Mouse (Mus musculus) stomach, postnatal 0 days (tissue): ENCODE measurements around the gene Atp2b2. TPM values are rescaled to one million over a fixed set of nuclear protein-coding genes. Genes with fewer than 3 reads are reported as not detected.

Experiments used
- ATAC-seq: fragments of 200-750 bp; cut with Nextera tagmentation; 2 replicates; pipeline ENCODE4 v1.8.0; 2017; ENCODE audit not compliant: low FRiP score, low TSS enrichment
- DNase-seq: peaks from one replicate; pipeline ENCODE4 v3.0.0-alpha.2; 2016; ENCODE audit warnings: low spot score
- H3K27ac ChIP-seq: fragments of 300-500 bp; sonication (generic); replicated peaks from 2 replicates; pipeline ENCODE4 v1.5.1; 2014; ENCODE audit warnings: mild to moderate bottlenecking, control low read depth
- H3K27me3 ChIP-seq: fragments of 300-500 bp; sonication (generic); 2 replicates; pipeline ENCODE4 v1.6.1; 2014; ENCODE audit warnings: low read length; ENCODE audit not compliant: control insufficient read depth, insufficient read depth
- H3K36me3 ChIP-seq: fragments of 300-500 bp; sonication (generic); 2 replicates; pipeline ENCODE4 v1.6.1; 2014; ENCODE audit warnings: low read length, mixed read lengths; ENCODE audit not compliant: control insufficient read depth, insufficient read depth
- H3K4me1 ChIP-seq: fragments of 300-500 bp; sonication (generic); replicated peaks from 2 replicates; pipeline ENCODE4 v1.6.1; 2014; ENCODE audit warnings: antibody characterized with exemption; ENCODE audit not compliant: control insufficient read depth, insufficient read depth
- H3K4me2 ChIP-seq: fragments of 300-500 bp; sonication (generic); replicated peaks from 2 replicates; pipeline ENCODE4 v1.6.1; 2014; ENCODE audit warnings: low read depth, mild to moderate bottlenecking, control low read depth, moderate library complexity
- H3K4me3 ChIP-seq: fragments of 300-500 bp; sonication (generic); 2 replicates; pipeline ENCODE4 v1.5.1; 2014; ENCODE audit warnings: low read depth, low read length, control low read depth
- H3K9ac ChIP-seq: fragments of 300-500 bp; sonication (generic); 2 replicates; pipeline ENCODE4 v1.6.1; 2014; ENCODE audit warnings: mild to moderate bottlenecking, low read length, control low read depth, mixed read lengths
- H3K9me3 ChIP-seq: fragments of 300-500 bp; sonication (generic); 2 replicates; pipeline ENCODE4 v1.6.1; 2016; ENCODE audit warnings: low read length; ENCODE audit not compliant: control insufficient read depth
- CTCF ChIP-seq: IDR thresholded peaks from 2 replicates; pipeline ENCODE4 v1.5.1; 2016; ENCODE audit warnings: antibody characterized with exemption, low read depth, mild to moderate bottlenecking, moderate library complexity
- EP300 ChIP-seq: optimal IDR thresholded peaks from 2 replicates; pipeline ENCODE3; 2016; ENCODE audit warnings: antibody characterized with exemption
- WGBS: fragments of 180-500 bp; shearing (Covaris S2); extraction: QIAGEN DNeasy Blood & Tissue Kit; methylation state at CpG from one replicate; pipeline ENCODE4 v1.1.7; 2014; 5-methylcytosine and 5-hydroxymethylcytosine counted together
- polyA plus RNA-seq: library from polyadenylated mRNA; unstranded; fragments of >200 nt; fragmentation: Nextera tagmentation; extraction: Ambion mirVana; gene quantifications from 2 replicates; pipeline ENCODE4 v1.2.1, GENCODE M21; 2015

Atp2b2 gene
- 0.33 and 0.35 TPM in 2 replicates for polyA plus RNA-seq

- Histone ChIP-seq H3K27me3 (peaks cover 7% of the 10 kb centered on the region; the same call in 1 of the 2 replicates), H3K9ac (no peak within 1 kb of the TSS)
Observed at GRCm38 (mm10) chr6:114042332-114042731, at the start of gene Atp2b2. Gene Atp2b2 (minus strand): TSS chr6:114042613.

DNA sequence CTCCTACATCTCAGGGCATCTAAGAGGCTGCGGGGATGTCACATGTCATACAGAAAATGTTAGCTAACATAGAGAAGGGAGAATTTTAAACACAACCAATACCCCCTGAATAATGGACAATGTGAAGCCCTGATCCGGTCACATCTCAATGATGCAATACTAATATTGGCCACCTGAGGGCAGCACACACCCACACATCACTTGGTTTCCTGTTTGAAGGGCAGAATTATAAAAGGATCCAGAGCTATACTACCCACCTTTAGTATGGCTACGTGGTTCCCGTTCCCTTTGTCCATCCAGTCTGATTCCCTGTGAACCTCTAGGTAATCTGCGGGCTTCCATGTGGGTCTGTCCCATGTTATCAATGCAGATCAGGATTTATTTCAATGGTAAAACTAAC lies 47.2 kb upstream of the Atp2b2 start:
- DNase-seq: peak; percentile 64
- H3K36me3 ChIP-seq: no peaks in the 10 kb centered on the region
- no peaks in the 10 kb centered on the region for H3K4me1 ChIP-seq
- H3K4me2 ChIP-seq: no peak overlapping the region
- H3K27me3 ChIP-seq: no peaks in the 10 kb centered on the region
- H3K9ac ChIP-seq: no peak overlapping the region
- TF ChIP-seq CTCF: peak; percentile 92
- TF ChIP-seq EP300: no peak
- no peak for ATAC-seq
- no peaks in the 10 kb centered on the region for H3K9me3 ChIP-seq
- 18% methylated on average over 5 of the region's 5 CpGs for WGBS
- H3K4me3 ChIP-seq: no peak overlapping the region
- no peak overlapping the region for H3K27ac ChIP-seq

More at GRCm38 (mm10) chr6:114042332-114042731, at the start of gene Atp2b2:
- Histone ChIP-seq H3K4me3 (peak within 1 kb of the TSS; percentile 26; the same call in 1 of the 2 replicates), H3K27ac (no peak within 1 kb of the TSS), H3K4me1 (no peaks in the 10 kb centered on the region), H3K36me3 (no peaks in the 10 kb centered on the region), H3K4me2 (peak within 1 kb of the TSS; percentile 43), H3K9me3 (no peaks in the 10 kb centered on the region)
- WGBS: 12% methylated on average over 12 of the region's 12 CpGs
- no peak for ATAC-seq
- TF ChIP-seq EP300: no peak
- TF ChIP-seq CTCF: no peak
- no peak for DNase-seq

DNA sequence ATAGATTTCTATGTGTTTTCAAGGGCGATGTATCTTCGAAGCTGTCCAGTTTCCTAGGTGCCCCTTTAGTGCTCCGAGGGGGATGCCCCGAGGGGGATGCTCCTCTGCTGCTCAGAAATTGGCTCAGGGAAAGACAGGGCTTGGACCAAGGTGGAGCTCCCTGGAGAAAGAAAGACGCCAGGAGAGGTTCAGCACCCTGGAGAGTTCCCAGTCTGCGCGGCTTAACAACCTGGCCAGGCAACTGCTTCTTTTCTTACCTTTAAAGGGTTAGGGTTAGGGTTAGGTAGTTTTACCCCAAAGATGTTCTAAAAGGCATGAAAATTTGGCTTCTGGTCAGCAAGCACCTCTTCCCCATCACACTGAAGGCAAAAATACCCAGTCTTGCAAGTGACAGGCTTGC lies 44.7 kb upstream of the Atp2b2 start:
- 23% methylated on average over 7 of the region's 7 CpGs for WGBS
- no peak overlapping the region for H3K27ac ChIP-seq

GRCm38 (mm10) chr6:114078556-114078955 lies 36.1 kb upstream of the Atp2b2 start:
- no peaks in the 10 kb centered on the region for H3K36me3 ChIP-seq
- no peak for DNase-seq
- H3K4me1 ChIP-seq: no peaks in the 10 kb centered on the region
- H3K9ac ChIP-seq: no peak overlapping the region
- no peak for ATAC-seq
- no peak overlapping the region for H3K4me3 ChIP-seq
- H3K4me2 ChIP-seq: no peak overlapping the region
- no peaks in the 10 kb centered on the region for H3K9me3 ChIP-seq
- no peaks in the 10 kb centered on the region for H3K27me3 ChIP-seq
- no peak for TF ChIP-seq CTCF
- TF ChIP-seq EP300: no peak
- no peak overlapping the region for H3K27ac ChIP-seq

More for the DNA sequence above, 44.7 kb upstream of the Atp2b2 start:
- H3K4me3 ChIP-seq: no peak overlapping the region
- TF ChIP-seq CTCF (no peak), EP300 (no peak)
- no peak overlapping the region for H3K4me2 ChIP-seq
- H3K9me3 ChIP-seq: no peaks in the 10 kb centered on the region
- DNase-seq (peak; percentile 71), ATAC-seq (no peak)
- no peaks in the 10 kb centered on the region for H3K36me3 ChIP-seq
- H3K9ac ChIP-seq: no peak overlapping the region
- no peaks in the 10 kb centered on the region for H3K27me3 ChIP-seq
- no peaks in the 10 kb centered on the region for H3K4me1 ChIP-seq

- Histone ChIP-seq H3K4me3 (no peak overlapping the region), H3K27ac (no peak overlapping the region), H3K4me2 (no peak overlapping the region), H3K4me1 (no peaks in the 10 kb centered on the region), H3K9ac (no peak overlapping the region), H3K27me3 (no peaks in the 10 kb centered on the region), H3K36me3 (no peaks in the 10 kb centered on the region), H3K9me3 (no peaks in the 10 kb centered on the region)
- ATAC-seq (no peak), DNase-seq (no peak)
- TF ChIP-seq CTCF: peak; percentile 52; the same call in 1 of the 2 replicates
- no peak for TF ChIP-seq EP300
- 48% methylated on average over 3 of the region's 3 CpGs for WGBS
Observed at GRCm38 (mm10) chr6:114076560-114076959, 34.1 kb upstream of the Atp2b2 start.

- H3K4me2 ChIP-seq: no peak overlapping the region
- no peak overlapping the region for H3K27ac ChIP-seq
- no peaks in the 10 kb centered on the region for H3K27me3 ChIP-seq
- no peaks in the 10 kb centered on the region for H3K36me3 ChIP-seq
- TF ChIP-seq EP300: no peak
- TF ChIP-seq CTCF: no peak
- ATAC-seq (no peak), DNase-seq (no peak)
- no peaks in the 10 kb centered on the region for H3K9me3 ChIP-seq
- 45% methylated on average over 5 of the region's 5 CpGs for whole genome bisulfite sequencing
- H3K9ac ChIP-seq: no peak overlapping the region
- no peaks in the 10 kb centered on the region for H3K4me1 ChIP-seq
- H3K4me3 ChIP-seq: no peak overlapping the region
Observed at GRCm38 (mm10) chr6:114076061-114076460, 33.6 kb upstream of the Atp2b2 start.
